Mouse (Mus musculus) hematopoietic stem cell, adult 5-6 weeks (primary cell): ENCODE measurements around the gene Emp2. TPM values are rescaled to one million over a fixed set of nuclear protein-coding genes. Genes with fewer than 3 reads are reported as not detected.
A peak's percentile ranks its signal among the peaks of the same experiment; 100 is the strongest.
"Not testable (repeated sequence)": the region's sequence is repeated elsewhere in the genome, so short reads cannot be mapped to it uniquely, and the experiment has no call there.

Experiments used
- ATAC-seq, 2 experiments: fragments of 125-278 bp in 1 of 2; replicated peaks in 1 of 2; 2 replicates each; pipeline ENCODE4 v1.8.0; 2016 to 2017; ENCODE audit warnings: inconsistent platforms in 2 of 2, mild to moderate bottlenecking in 2 of 2, moderate number of reproducible peaks in 2 of 2, low read depth in 1 of 2, moderate TSS enrichment in 1 of 2; ENCODE audit not compliant: low FRiP score in 2 of 2, poor library complexity in 2 of 2, severe bottlenecking in 2 of 2, insufficient read depth in 1 of 2, low TSS enrichment in 1 of 2
- total RNA-seq: library from RNA; stranded (forward); fragments of 172-1452, 232-1000 nt; gene quantifications from 2 replicates; pipeline ENCODE4 v1.2.3, GENCODE M21; 2017

Emp2 gene
- total RNA-seq, 1 experiment from 2014 or later = 0.55 TPM

GRCm38 (mm10) chr16:10286513-10287268, 27.1 kb downstream of the Emp2 start:
- ATAC-seq = peak; percentile 92 to 95

- ATAC-seq = no peak
These were observed 31.9 kb downstream of the Emp2 start for GRCm38 (mm10) chr16:10281890-10282289.

DNA sequence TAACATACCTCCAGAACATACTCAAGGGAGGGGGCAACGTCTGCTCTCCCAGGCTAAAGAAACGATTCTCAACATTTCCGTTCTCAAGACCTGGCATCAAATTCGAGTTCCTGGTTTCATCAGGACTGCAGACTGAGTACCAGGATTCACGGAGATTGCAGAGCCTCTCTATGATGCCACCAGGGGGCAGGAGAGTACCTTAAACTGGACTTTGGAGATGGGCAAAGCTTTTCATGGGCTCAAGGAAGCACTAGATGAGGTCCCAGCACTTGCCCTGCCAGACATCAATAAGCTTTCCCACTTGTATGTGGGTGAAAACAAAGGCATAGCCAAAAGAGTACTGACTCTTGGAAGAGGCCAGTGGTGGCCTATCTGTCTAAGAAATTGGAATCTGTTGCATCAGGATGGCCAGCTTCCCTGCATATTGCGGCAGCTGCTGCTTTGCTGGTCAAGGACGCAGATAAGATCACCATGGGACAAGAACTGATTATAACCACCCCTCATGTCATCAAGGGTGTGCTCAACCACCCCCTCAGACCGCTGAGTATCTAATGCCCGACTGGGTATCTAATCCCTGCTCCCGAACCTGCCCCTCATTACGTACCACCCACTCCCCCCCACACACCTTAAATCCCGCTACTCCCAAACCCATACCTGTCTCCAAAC, 33.3 kb downstream of the Emp2 start:
- peak; percentile 75 to 77 for ATAC-seq

DNA sequence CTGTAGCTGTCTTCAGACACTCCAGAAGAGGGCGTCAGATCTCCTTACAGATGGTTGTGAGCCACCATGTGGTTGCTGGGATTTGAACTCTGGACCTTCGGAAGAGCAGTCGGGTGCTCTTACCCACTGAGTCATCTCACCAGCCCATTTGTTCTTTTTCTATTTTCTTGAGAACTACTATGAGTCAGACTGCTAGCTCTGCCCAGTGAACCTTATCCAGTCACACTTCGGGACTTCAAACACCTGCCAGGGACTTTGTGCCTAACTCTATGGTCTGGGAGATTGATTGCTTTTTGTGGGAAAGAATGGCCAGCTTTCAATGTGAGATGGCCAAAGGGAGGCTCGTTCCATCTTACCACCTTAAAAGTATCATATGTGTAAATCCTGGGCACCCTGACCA, 37.0 kb downstream of the Emp2 start:
- not testable (repeated sequence) for ATAC-seq

- ATAC-seq = no peak
These were observed 39.3 kb downstream of the Emp2 start for GRCm38 (mm10) chr16:10274465-10274864.

DNA sequence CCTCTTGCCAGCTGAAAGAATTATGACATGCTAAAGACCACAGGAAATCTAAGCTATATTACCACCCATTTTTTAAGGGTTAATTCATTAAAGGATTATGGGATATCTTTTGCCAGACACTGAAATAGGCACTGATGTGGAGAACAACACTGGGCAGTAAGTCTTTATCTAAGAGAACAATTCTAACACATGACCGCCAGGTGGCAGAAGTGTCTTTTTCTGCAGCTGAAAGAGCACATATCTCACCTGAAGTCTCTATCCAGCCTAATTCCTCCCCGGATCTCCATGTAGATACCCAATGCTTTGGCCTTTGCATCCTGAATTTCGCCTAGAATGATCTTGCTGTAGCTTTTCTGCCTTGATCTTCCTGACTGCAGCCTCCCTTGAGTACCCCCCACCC, 41.5 kb downstream of the Emp2 start:
- peak; percentile 46 to 51; a peak in 2 of 4 replicates for ATAC-seq

GRCm38 (mm10) chr16:10253993-10254392, 59.8 kb downstream of the Emp2 start:
- ATAC-seq = no peak

DNA sequence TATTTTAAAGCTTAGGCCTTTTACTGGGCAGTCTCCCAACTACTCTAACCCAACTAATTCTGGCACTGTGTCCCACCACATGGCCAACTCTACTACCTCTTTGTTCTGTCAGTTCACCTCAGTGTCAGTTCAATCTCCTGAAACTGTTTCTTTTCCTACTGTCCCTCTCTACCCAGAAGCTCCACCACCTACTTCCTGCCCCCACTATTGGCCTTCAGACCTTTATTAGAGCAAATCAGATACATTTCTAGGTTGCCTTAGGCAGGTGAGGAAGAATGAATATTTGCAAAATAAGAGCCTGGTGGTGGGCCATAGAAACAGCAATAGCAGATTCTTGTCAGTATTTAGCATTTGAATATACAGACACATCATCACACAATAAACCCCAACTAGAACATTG, 77.2 kb downstream of the Emp2 start:
- ATAC-seq = no peak

Other genes with a start within 250 kb of the Emp2 start
- gene Rpl39l, start 143.7 kb downstream of the Emp2 start, total RNA-seq = 0.35 TPM in 1 of 2 replicates, not detected in the other
- gene Atf7ip2, start 121.3 kb downstream of the Emp2 start, total RNA-seq = 6.4 TPM in 1 of 2 replicates, not detected in the other
- gene Tekt5, start 81.5 kb upstream of the Emp2 start, total RNA-seq = not detected in 2 replicates
- 35.9 and 42.6 TPM in 2 replicates for gene Nubp1, start 98.0 kb upstream of the Emp2 start, total RNA-seq
- 0.19 TPM in 1 of 2 replicates, not detected in the other for gene Tvp23a, start 133.4 kb upstream of the Emp2 start, total RNA-seq
- 2.3 and 2.4 TPM in 2 replicates for gene Ciita, start 166.1 kb upstream of the Emp2 start, total RNA-seq
- 6.6 and 13.0 TPM in 2 replicates for gene Dexi, start 229.1 kb upstream of the Emp2 start, total RNA-seq
- 15.0 and 15.4 TPM in 2 replicates for gene Clec16a, start 231.4 kb upstream of the Emp2 start, total RNA-seq